Mouse (Mus musculus) heart, embryonic 12.5 days (tissue): ENCODE data around the gene Pars2. TPM values are rescaled to one million over a fixed set of nuclear protein-coding genes. Genes with fewer than 3 reads are reported as not detected.

Experiments
- ATAC-seq: fragments of 200-750 bp; cut with Nextera tagmentation; 2 replicates; pipeline ENCODE4 v1.8.0; 2017; ENCODE audit warnings: moderate TSS enrichment, moderate library complexity; ENCODE audit not compliant: insufficient number of reproducible peaks, low FRiP score
- H3K27ac ChIP-seq: fragments of 300-500 bp; sonication (generic); 2 replicates; pipeline ENCODE4 v1.5.1; 2016; ENCODE audit warnings: mild to moderate bottlenecking, moderate library complexity; ENCODE audit not compliant: poor library complexity, severe bottlenecking
- H3K27me3 ChIP-seq: fragments of 300-500 bp; sonication (generic); replicated peaks from 2 replicates; pipeline ENCODE4 v1.6.1; 2016; ENCODE audit warnings: mild to moderate bottlenecking, moderate library complexity
- H3K36me3 ChIP-seq: fragments of 300-500 bp; sonication (generic); 2 replicates; pipeline ENCODE4 v1.6.1; 2016; ENCODE audit warnings: mild to moderate bottlenecking, moderate library complexity
- H3K4me1 ChIP-seq: fragments of 300-500 bp; sonication (generic); replicated peaks from 2 replicates; pipeline ENCODE4 v1.6.1; 2016; ENCODE audit warnings: mild to moderate bottlenecking
- H3K4me2 ChIP-seq: fragments of 300-500 bp; sonication (generic); 2 replicates; pipeline ENCODE4 v1.6.1; 2016; ENCODE audit warnings: mild to moderate bottlenecking, moderate library complexity
- H3K4me3 ChIP-seq: fragments of 300-500 bp; sonication (generic); 2 replicates; pipeline ENCODE4 v1.5.1; 2016; ENCODE audit warnings: mild to moderate bottlenecking
- H3K9ac ChIP-seq: fragments of 300-500 bp; sonication (generic); 2 replicates; pipeline ENCODE4 v1.6.1; 2016; ENCODE audit warnings: mild to moderate bottlenecking, moderate library complexity
- H3K9me3 ChIP-seq: fragments of 300-500 bp; sonication (generic); replicated peaks from 2 replicates; pipeline ENCODE4 v1.6.1; 2016; ENCODE audit warnings: mild to moderate bottlenecking, moderate library complexity
- WGBS: fragments of 180-500 bp; shearing (Covaris S2); methylation state at CpG from one replicate; pipeline ENCODE4 v1.1.7; 2016; 5-methylcytosine and 5-hydroxymethylcytosine counted together
- polyA plus RNA-seq: library from polyadenylated mRNA; unstranded; fragments of >200 nt; fragmentation: Nextera tagmentation; extraction: Ambion mirVana; gene quantifications from 2 replicates; pipeline ENCODE4 v1.2.1, GENCODE M21; 2016

The Pars2 gene
- polyA plus RNA-seq: 12.3 and 13.6 TPM in 2 replicates

DNA sequence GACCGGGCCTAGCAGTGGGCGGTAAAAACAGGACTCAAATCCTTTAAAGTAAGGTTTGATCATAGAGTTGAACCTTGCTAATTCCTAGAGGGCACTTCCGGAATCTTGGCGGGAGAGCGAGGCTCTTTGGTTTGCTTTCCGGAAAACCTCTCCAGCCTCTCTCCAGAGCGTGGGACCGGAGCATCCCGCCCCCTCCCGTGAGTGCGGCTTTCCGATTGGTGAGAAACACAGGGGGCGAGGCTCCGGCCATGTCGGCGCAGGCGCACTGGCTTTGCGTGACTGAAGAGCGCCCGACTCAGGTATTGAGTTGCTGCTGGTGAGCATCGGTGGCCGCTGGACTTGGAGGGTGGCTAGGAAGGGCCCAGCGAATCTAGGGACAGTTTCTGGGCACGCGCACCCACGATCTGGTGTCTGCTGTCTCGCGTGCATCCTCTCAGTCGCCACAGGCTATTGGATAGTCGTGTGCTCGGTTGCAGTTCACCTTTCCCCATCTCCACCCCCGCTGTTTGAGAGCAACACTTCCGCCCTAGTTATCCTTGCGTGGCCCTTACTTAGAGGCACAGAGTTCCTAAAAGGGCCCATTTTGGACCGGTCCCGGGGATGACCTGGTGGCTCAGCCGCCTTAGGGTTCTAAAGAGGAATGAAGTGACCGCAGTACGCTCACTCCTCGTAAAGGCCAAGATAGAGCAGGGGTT lies at the start of gene Pars2:
Pars2 (plus strand) TSS at position 237 of the 695 bp plus-strand sequence.
- Histone ChIP-seq H3K4me1 (peaks cover 7% of the 10 kb centered on the region), H3K27me3 (peaks cover 16% of the 10 kb centered on the region), H3K4me2 (peak within 1 kb of the TSS; percentile 81), H3K36me3 (peaks cover 30% of the 10 kb centered on the region), H3K27ac (peak within 1 kb of the TSS; percentile 52; the same call in 1 of the 2 replicates), H3K4me3 (peak within 1 kb of the TSS; percentile 72), H3K9ac (peak within 1 kb of the TSS; percentile 83), H3K9me3 (no peaks in the 10 kb centered on the region)
- ATAC-seq: peak; percentile 98
- 4% methylated on average over 40 of the region's 40 CpGs for WGBS

DNA sequence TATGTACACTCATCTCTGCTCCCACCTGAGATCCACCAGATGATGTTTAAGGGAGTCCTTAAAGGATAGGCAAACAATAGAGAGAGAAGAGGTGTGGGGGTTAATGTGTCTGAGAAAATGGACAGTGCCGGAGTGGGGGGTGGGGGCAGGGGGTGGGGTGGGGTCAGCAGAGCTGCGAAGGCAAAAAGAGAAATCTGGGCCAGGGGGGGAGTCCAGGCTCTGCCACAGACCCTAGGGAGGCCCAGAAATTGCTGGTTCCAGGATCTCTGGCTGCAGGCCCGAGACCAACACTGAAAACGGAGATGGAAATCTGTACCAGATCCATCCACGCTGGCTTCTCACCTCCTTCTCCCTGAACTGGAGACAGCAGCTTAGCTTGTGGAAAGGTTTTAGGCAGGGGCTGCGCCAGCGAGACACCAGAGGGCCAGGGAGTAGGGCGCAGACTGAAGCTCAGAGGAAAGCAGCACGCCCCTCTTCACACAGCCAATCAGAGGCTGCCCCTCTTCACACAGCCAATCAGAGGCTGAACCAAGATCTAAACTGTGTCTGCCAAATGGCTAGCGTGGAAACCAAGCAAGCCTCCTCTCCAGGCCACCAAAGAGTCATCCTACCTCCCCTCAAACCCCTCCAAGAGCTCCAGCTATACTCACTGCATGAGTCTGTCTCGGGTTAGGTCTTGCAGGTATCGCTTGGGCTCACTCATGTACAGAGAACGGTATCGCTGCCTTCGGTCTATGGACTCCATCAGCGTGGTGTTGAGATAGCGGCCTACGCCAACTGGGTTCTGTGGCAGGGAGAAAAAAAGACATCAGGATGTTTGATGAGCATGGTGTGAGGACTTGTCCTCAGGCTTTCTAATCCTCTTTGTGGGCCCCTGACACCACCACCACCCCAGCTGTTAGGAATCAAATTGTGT lies 44.0 kb upstream of the Pars2 start:
- Histone ChIP-seq H3K36me3 (no peaks in the 10 kb centered on the region), H3K9me3 (0 out of 2 replicates have a peak, but pooled peaks cover 3% of the 10 kb centered on the region), H3K27me3 (no peaks in the 10 kb centered on the region), H3K4me1 (0 out of 2 replicates have a peak, but pooled peaks cover 3% of the 10 kb centered on the region), H3K4me3 (peak overlapping the region; percentile 7; the same call in 1 of the 2 replicates), H3K9ac (0 out of 2 replicates have a peak overlapping the region, but pooled peaks have one; percentile 15), H3K4me2 (peak overlapping the region; percentile 60), H3K27ac (no peak overlapping the region)
- ATAC-seq: peak; percentile 88
- WGBS: 35% methylated on average over 18 of the region's 18 CpGs

GRCm38 (mm10) chr4:106607905-106608304 lies 43.0 kb upstream of the Pars2 start:
- WGBS: 83% methylated on average over 1 of the region's 1 CpGs
- Histone ChIP-seq H3K9me3 (0 out of 2 replicates have a peak, but pooled peaks cover 3% of the 10 kb centered on the region), H3K4me2 (no peak overlapping the region), H3K9ac (no peak overlapping the region), H3K4me1 (0 out of 2 replicates have a peak, but pooled peaks cover 3% of the 10 kb centered on the region), H3K27me3 (no peaks in the 10 kb centered on the region; the same call in 1 of the 2 replicates), H3K27ac (no peak overlapping the region), H3K36me3 (no peaks in the 10 kb centered on the region), H3K4me3 (no peak overlapping the region)
- ATAC-seq: no peak

- Histone ChIP-seq H3K36me3 (no peaks in the 10 kb centered on the region), H3K4me1 (peaks cover 11% of the 10 kb centered on the region), H3K4me3 (no peak overlapping the region), H3K9ac (no peak overlapping the region), H3K9me3 (0 out of 2 replicates have a peak, but pooled peaks cover 3% of the 10 kb centered on the region), H3K27me3 (peaks cover 34% of the 10 kb centered on the region), H3K4me2 (no peak overlapping the region), H3K27ac (no peak overlapping the region)
- peak; percentile 76 for ATAC-seq
- WGBS: 70% methylated on average over 8 of the region's 8 CpGs
Measured at GRCm38 (mm10) chr4:106613105-106613504, 37.8 kb upstream of the Pars2 start.

DNA sequence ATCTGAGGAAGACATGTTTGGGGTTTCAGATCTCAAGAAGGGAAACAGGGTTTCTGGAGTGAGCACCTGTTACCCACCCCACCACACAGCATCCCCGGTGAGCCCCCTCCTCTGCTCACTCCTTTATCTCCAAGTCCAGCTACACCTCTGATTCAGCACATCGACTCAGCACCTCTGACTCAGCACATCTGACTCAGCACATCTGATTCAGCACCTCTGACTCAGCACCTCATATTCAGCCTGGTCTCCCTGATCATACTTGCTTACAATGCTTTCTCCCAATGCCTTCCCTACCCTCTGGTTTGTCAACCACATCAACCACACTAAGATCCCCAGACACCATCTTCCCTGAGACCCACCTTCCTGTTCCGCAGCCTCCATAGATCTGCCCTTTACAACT lies 37.3 kb upstream of the Pars2 start:
- Histone ChIP-seq H3K27ac (peak overlapping the region; percentile 69), H3K36me3 (no peaks in the 10 kb centered on the region), H3K4me2 (0 out of 2 replicates have a peak overlapping the region, but pooled peaks have one; percentile 3), H3K9me3 (0 out of 2 replicates have a peak, but pooled peaks cover 3% of the 10 kb centered on the region), H3K4me1 (peaks cover 11% of the 10 kb centered on the region), H3K4me3 (no peak overlapping the region), H3K9ac (no peak overlapping the region), H3K27me3 (peaks cover 34% of the 10 kb centered on the region)
- ATAC-seq: peak; percentile 85
- 56% methylated on average over 3 of the region's 3 CpGs for WGBS

DNA sequence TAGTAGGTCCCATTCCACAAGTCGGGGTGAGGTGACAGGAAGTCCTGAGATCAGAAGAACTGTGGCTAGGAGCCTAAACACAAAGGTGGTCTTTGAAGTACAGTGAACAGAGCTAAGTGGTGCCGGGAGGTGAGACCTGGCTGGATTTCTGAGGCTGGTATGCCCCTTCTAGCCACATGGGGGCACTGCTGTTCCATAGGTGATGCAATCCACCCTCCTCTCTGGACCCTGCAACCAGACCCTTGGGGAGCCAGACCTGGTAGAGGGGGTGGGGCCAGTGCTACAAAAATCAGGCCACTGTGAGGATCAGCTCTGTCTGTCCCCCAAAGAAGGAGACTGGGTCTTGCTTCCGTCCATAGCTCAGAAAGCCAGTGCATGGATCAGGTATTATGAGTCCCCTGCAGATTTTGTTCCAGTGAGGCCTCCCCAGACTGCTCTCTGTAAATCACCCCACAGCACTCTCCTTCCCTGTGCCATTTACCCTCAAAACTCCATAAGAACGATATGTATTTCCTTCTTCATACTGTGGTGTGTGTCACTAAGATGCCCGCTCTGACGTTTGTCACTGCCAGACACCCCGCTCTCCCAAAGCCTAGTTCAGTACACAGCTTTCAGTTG lies 36.6 kb upstream of the Pars2 start:
- peaks cover 11% of the 10 kb centered on the region for H3K4me1 ChIP-seq
- H3K9ac ChIP-seq: no peak overlapping the region
- peak overlapping the region; percentile 69 for H3K27ac ChIP-seq
- peaks cover 37% of the 10 kb centered on the region for H3K27me3 ChIP-seq
- H3K4me2 ChIP-seq: 0 out of 2 replicates have a peak overlapping the region, but pooled peaks have one; percentile 3
- H3K4me3 ChIP-seq: no peak overlapping the region
- 0 out of 2 replicates have a peak, but pooled peaks cover 2% of the 10 kb centered on the region for H3K9me3 ChIP-seq
- ATAC-seq: peak; percentile 64
- WGBS: 41% methylated on average over 7 of the region's 7 CpGs
- H3K36me3 ChIP-seq: no peaks in the 10 kb centered on the region

DNA sequence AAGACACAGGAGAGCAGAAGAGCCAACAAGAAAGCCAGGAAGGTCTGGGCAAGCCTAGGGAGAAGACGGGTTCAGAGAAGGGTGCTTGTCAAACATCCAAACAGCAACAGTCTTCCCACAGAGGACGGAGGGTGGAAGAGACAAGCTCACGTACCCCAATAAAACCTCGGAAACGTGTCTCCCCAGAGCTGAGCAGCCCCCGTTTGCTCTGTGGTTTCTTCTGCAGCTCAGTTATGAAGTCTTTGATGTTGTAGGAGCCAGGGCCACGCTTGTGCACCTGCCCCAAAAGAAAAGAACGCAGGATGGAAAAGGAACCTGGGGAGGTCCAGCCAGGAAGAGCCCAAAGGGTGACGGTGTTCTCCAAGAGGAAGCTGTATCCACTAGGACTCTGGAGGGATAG lies 36.0 kb upstream of the Pars2 start:
- peaks cover 11% of the 10 kb centered on the region for H3K4me1 ChIP-seq
- 75% methylated on average over 9 of the region's 9 CpGs for WGBS
- H3K27ac ChIP-seq: no peak overlapping the region
- H3K9me3 ChIP-seq: no peaks in the 10 kb centered on the region
- H3K27me3 ChIP-seq: peaks cover 41% of the 10 kb centered on the region
- no peak overlapping the region for H3K9ac ChIP-seq
- no peaks in the 10 kb centered on the region for H3K36me3 ChIP-seq
- ATAC-seq: no peak
- no peak overlapping the region for H3K4me2 ChIP-seq
- H3K4me3 ChIP-seq: no peak overlapping the region

DNA sequence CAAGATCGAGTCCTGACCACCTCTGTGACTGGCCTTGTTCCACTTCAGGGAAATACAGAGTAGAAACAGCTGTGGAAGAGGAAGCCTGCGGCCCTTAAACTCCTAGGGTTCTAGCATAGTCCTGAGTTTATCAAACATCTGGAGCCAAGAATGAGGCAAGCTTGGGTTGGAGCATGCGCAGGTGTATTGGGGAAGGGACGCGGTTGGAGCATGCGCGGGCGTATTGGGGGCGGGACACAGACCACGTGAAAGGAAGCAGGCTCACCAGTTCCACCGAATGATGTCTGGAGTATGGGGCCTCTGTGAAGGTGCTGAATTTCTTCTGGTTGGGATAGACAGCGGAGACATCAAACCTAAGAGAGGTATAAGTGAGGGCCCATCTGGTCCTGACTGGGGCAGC lies 35.2 kb upstream of the Pars2 start:
- H3K27me3 ChIP-seq: peaks cover 43% of the 10 kb centered on the region
- H3K9me3 ChIP-seq: no peaks in the 10 kb centered on the region
- no peak overlapping the region for H3K4me2 ChIP-seq
- WGBS: 74% methylated on average over 12 of the region's 12 CpGs
- no peak overlapping the region for H3K4me3 ChIP-seq
- no peak overlapping the region for H3K9ac ChIP-seq
- no peak overlapping the region; the same call in 1 of the 2 replicates for H3K27ac ChIP-seq
- no peaks in the 10 kb centered on the region for H3K36me3 ChIP-seq
- ATAC-seq: no peak
- H3K4me1 ChIP-seq: peaks cover 11% of the 10 kb centered on the region

DNA sequence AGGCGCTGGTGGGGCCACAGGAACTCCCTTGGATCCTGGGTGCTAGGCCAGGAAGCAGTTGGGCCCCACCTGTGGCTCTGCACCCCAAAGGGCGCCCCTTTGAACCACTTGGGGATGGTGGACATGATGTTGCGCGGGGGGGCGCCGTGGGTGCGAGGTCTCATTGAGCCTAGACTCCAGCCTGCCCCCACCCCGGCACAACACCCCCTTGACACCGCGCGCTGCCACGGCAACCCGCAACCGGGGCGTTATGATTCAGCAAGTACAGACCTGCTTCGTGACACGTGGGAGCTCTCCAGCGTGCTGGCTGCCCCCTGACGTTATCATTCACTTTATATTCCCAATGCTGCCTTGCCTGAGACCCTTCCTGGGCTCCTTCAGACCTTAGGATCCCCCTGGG lies 33.8 kb upstream of the Pars2 start, which contains the start of gene Lexm:
Lexm (minus strand) TSS at position 186 of the 400 bp plus-strand sequence.
- H3K27ac ChIP-seq: no peak within 1 kb of the TSS
- H3K4me3 ChIP-seq: no peak within 1 kb of the TSS
- H3K4me2 ChIP-seq: peak within 1 kb of the TSS; percentile 58
- ATAC-seq: peak; percentile 55
- H3K9ac ChIP-seq: no peak within 1 kb of the TSS
- WGBS: under 1% methylated on average over 19 of the region's 19 CpGs
- no peaks in the 10 kb centered on the region for H3K36me3 ChIP-seq
- H3K27me3 ChIP-seq: peaks cover 56% of the 10 kb centered on the region
- no peaks in the 10 kb centered on the region for H3K9me3 ChIP-seq
- peaks cover 11% of the 10 kb centered on the region for H3K4me1 ChIP-seq

DNA sequence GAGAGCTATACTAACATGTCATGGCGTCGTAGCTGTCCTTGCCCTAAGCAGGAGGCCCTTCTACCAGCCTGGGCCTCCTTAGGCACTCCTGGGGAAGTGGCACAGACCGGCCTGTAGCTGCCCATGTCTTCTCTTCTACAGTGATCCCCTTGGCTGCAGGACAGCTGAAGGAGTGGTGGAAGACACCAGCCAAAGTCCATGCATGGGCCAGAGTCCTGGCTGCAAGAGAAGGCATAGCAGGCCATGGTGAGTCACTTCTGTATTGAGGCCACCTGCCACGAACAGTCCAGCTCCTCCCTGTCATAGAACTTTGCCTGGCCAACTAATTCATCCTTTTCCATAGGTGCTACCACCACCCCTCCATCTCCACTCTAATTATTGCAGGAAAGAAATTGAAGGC lies 32.0 kb upstream of the Pars2 start:
- no peak for ATAC-seq
- H3K36me3 ChIP-seq: no peaks in the 10 kb centered on the region
- H3K4me1 ChIP-seq: peaks cover 11% of the 10 kb centered on the region
- WGBS: 83% methylated on average over 4 of the region's 4 CpGs
- H3K4me2 ChIP-seq: no peak overlapping the region
- no peaks in the 10 kb centered on the region for H3K9me3 ChIP-seq
- H3K4me3 ChIP-seq: no peak overlapping the region
- peaks cover 72% of the 10 kb centered on the region for H3K27me3 ChIP-seq
- no peak overlapping the region for H3K27ac ChIP-seq
- no peak overlapping the region for H3K9ac ChIP-seq
